Mouse (Mus musculus) heart, embryonic 14.5 days (tissue): Measurements from ENCODE around the gene Amn1. TPM values are rescaled to one million over a fixed set of nuclear protein-coding genes. Genes with fewer than 3 reads are reported as not detected.

Experiments
- ATAC-seq: fragments of 200-750 bp; cut with Nextera tagmentation; 2 replicates; pipeline ENCODE4 v1.8.0; 2017; ENCODE audit warnings: low read depth, moderate TSS enrichment; ENCODE audit not compliant: insufficient number of reproducible peaks, insufficient read depth, low FRiP score
- H3K27ac ChIP-seq, 2 experiments: fragments of 200-500 bp in 1 of 2; fragments of 300-500 bp in 1 of 2; sonication (generic) in 1 of 2; replicated peaks in 1 of 2; 2 replicates each; pipeline ENCODE4 v1.5.1; 2012 to 2014; ENCODE audit warnings: low read depth in 2 of 2, low read length in 2 of 2, control low read depth in 1 of 2, mild to moderate bottlenecking in 1 of 2, mixed read lengths in 1 of 2; ENCODE audit not compliant: control insufficient read depth in 1 of 2, insufficient read depth in 1 of 2
- H3K27me3 ChIP-seq: fragments of 300-500 bp; sonication (generic); 2 replicates; pipeline ENCODE4 v1.6.1; 2014; ENCODE audit warnings: mild to moderate bottlenecking, low read length, control low read depth; ENCODE audit not compliant: control insufficient read depth, insufficient read depth
- H3K36me3 ChIP-seq: fragments of 300-500 bp; sonication (generic); 2 replicates; pipeline ENCODE4 v1.6.1; 2014; ENCODE audit warnings: mild to moderate bottlenecking, control low read depth, low read length, mixed read lengths; ENCODE audit not compliant: control insufficient read depth, insufficient read depth
- H3K4me1 ChIP-seq, 2 experiments: fragments of 200-500 bp in 1 of 2; fragments of 300-500 bp in 1 of 2; sonication (generic) in 1 of 2; 2 replicates each; pipeline ENCODE4 v1.6.1; 2012 to 2014; ENCODE audit warnings: low read length in 2 of 2, control low read depth in 1 of 2, mixed read lengths in 1 of 2; ENCODE audit not compliant: control insufficient read depth in 2 of 2, insufficient read depth in 2 of 2
- H3K4me2 ChIP-seq: fragments of 300-500 bp; sonication (generic); 2 replicates; pipeline ENCODE4 v1.6.1; 2014; ENCODE audit warnings: mild to moderate bottlenecking, low read length
- H3K4me3 ChIP-seq, 2 experiments: fragments of 200-500 bp in 1 of 2; fragments of 300-500 bp in 1 of 2; sonication (generic) in 1 of 2; 2 replicates each; pipeline ENCODE4 v1.5.1; 2012 to 2014; ENCODE audit warnings: low read length in 2 of 2, mild to moderate bottlenecking in 2 of 2, control low read depth in 1 of 2, low read depth in 1 of 2, moderate library complexity in 1 of 2; ENCODE audit not compliant: control insufficient read depth in 1 of 2, insufficient read depth in 1 of 2
- H3K9ac ChIP-seq: fragments of 300-500 bp; sonication (generic); 2 replicates; pipeline ENCODE4 v1.6.1; 2014; ENCODE audit warnings: mild to moderate bottlenecking, low read length
- H3K9me3 ChIP-seq: fragments of 300-500 bp; sonication (generic); 2 replicates; pipeline ENCODE4 v1.6.1; 2016; ENCODE audit warnings: low read length, control low read depth; ENCODE audit not compliant: control insufficient read depth
- WGBS: fragments of 180-500 bp; shearing (Covaris S2); extraction: QIAGEN DNeasy Blood & Tissue Kit; methylation state at CpG from one replicate; pipeline ENCODE4 v1.1.7; 2014; 5-methylcytosine and 5-hydroxymethylcytosine counted together
- polyA plus RNA-seq: library from polyadenylated mRNA; unstranded; fragments of >200 nt; fragmentation: Nextera tagmentation; extraction: Ambion mirVana; gene quantifications from 2 replicates; pipeline ENCODE4 v1.2.1, GENCODE M21; 2014

Amn1 gene
- 25.9 and 27.2 TPM in 2 replicates for polyA plus RNA-seq

DNA sequence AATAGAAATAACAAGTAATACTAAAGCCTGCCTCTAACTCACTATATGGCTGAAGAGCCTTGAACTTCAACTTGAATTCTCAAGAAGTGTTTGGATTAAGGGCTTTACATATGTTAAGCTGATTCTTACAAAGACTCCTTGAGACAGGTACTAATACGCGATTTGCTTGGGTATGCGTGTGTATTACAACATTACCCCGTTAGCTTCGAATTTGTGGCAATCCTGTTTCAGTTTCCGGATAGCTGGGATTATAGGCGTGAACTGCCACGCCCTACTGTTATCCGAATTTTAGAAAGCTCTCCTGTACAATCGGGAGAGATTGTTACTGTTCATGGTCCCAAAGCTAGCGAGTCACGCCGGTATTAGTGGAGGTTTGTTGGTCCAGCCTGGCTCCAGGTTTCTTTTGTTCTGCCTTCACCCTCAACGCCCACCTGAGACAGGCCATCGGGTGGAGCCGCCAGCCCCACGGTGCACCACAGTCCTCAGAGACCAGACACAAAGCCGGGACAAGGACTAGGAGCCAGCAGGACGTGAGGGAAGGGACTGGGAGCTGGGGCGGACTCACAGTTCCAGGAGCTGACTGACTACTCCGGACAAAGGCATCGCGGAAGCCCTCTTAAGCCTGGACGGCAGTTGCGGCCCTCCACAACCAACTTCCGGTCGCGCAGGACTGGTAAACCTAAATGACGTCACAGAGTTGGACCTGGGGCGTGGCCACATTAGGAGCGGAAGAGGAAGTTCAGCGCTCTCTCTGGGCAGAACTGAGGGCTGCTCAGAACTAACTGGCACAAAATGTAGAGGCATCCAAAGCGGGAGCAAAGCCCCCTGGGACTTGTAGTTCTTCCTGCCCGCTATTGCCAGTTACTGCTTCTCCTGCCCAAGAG, at the start of gene Amn1:
Gene Amn1 (minus strand): TSS at position 672 of the 884 bp plus-strand sequence.
- peak; percentile 99 for ATAC-seq
- peak within 1 kb of the TSS; percentile 86 to 98 for H3K4me3 ChIP-seq
- peak within 1 kb of the TSS; percentile 97 for H3K9ac ChIP-seq
- peak within 1 kb of the TSS; percentile 76 for H3K4me2 ChIP-seq
- no peaks in the 10 kb centered on the region for H3K9me3 ChIP-seq
- H3K36me3 ChIP-seq: peaks cover 9% of the 10 kb centered on the region
- WGBS: under 1% methylated on average over 34 of the region's 34 CpGs
- H3K27ac ChIP-seq: peak within 1 kb of the TSS; percentile 95 to 98
- peaks cover 2 to 13% of the 10 kb centered on the region in 2 experiments; a peak in 3 of 4 replicates for H3K4me1 ChIP-seq
- no peaks in the 10 kb centered on the region for H3K27me3 ChIP-seq

DNA sequence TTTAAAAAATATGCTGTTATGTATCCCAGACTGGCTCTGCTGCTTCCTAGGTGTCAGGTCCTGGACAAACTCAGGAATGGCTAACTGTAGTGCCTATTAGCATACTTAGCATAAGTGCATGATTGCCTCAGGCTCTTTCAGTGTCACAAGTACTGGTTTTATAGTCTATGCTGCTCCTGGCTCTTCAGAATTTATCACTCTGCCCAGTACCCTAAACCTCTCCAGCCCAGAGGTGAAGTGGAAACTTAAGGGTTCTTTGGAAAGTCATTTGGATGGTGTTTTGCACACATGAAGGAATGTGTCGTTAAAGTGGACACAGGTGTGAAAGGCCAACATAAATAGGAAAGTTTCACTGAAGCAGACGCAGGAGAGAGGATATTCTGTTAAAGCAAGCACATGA, 48.3 kb upstream of the Amn1 start:
- no peak for ATAC-seq
- H3K9ac ChIP-seq: no peak overlapping the region

DNA sequence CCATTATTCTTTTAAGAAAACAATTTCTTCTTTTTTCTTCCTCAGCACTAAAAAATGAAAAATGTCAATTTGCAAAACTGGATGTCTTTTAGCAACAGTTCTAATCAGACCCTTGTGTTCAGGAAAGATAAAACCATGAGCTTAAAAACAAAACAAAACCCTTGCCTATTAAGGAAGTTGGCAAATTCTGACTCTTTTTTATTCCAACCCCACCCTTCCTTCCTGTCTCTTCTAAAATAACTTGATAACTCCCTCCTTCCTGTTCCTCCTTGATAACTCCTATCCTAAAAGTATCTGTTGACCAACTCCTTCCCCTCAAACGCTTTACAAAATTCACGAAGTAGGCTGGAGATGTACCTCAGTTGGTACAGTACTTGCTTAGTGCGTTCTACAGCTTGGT, 45.4 kb upstream of the Amn1 start:
- WGBS: 68% methylated on average over 3 of the region's 3 CpGs
- Histone ChIP-seq H3K4me2 (no peak overlapping the region), H3K9me3 (no peaks in the 10 kb centered on the region), H3K36me3 (no peaks in the 10 kb centered on the region), H3K4me1 (no peaks in the 10 kb centered on the region; a peak in 1 of 4 replicates), H3K4me3 (no peak overlapping the region), H3K9ac (no peak overlapping the region), H3K27me3 (no peaks in the 10 kb centered on the region), H3K27ac (no peak overlapping the region)
- no peak for ATAC-seq

More for the DNA sequence above, 48.3 kb upstream of the Amn1 start:
- H3K4me3 ChIP-seq: no peak overlapping the region
- no peaks in the 10 kb centered on the region for H3K27me3 ChIP-seq
- H3K27ac ChIP-seq: no peak overlapping the region
- WGBS: 72% methylated on average over 2 of the region's 2 CpGs
- H3K9me3 ChIP-seq: peaks cover 5% of the 10 kb centered on the region
- H3K4me1 ChIP-seq: no peaks in the 10 kb centered on the region; a peak in 1 of 4 replicates
- no peak overlapping the region for H3K4me2 ChIP-seq
- H3K36me3 ChIP-seq: no peaks in the 10 kb centered on the region

DNA sequence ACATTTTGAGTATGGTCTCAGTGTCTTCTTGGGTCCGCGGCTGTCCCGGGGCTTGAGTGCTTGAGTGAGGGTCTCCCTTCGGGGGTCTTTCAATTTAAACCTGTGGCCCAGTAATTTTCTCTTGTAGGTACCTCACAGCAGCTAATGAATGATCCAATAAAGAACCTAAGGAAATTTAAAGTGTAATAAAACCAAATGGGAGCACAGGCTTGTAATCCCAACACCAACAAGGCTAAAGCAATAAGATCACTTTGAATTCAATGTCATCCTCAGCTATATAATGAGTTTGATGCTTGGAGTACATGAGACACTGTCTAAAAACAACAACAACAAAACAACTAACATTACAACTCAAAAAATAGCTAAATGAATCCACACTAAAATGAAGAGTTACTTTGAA, 36.2 kb upstream of the Amn1 start:
- H3K4me2 ChIP-seq: no peak overlapping the region
- no peak overlapping the region for H3K27ac ChIP-seq
- no peaks in the 10 kb centered on the region for H3K4me1 ChIP-seq
- no peak overlapping the region for H3K4me3 ChIP-seq
- H3K9ac ChIP-seq: no peak overlapping the region
- ATAC-seq: no peak
- no peaks in the 10 kb centered on the region for H3K36me3 ChIP-seq
- no peaks in the 10 kb centered on the region for H3K9me3 ChIP-seq
- H3K27me3 ChIP-seq: no peaks in the 10 kb centered on the region
- whole genome bisulfite sequencing: 91% methylated on average over 4 of the region's 4 CpGs

DNA sequence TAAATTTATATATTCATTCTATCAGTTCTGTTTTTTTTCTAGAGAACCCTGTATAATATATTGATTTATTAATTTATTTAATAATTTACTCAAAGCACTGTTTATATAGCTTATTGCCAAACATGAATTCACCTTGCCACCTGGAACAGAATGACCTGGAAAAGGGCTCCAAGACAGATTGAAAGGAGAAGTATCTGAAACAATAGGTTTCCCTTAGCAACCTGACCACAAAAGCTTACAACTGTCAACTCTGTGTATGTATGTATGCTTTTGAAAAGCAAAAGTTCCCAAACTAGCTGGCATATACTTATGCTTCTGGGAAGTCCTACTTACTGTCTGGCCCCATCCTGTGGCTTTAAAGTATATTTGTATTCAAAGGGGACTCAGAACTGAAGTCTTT, 32.8 kb upstream of the Amn1 start:
- no peak for ATAC-seq
- Histone ChIP-seq H3K4me1 (no peaks in the 10 kb centered on the region), H3K9me3 (no peaks in the 10 kb centered on the region), H3K4me2 (no peak overlapping the region), H3K9ac (no peak overlapping the region), H3K36me3 (no peaks in the 10 kb centered on the region), H3K27me3 (no peaks in the 10 kb centered on the region), H3K27ac (no peak overlapping the region), H3K4me3 (no peak overlapping the region)

DNA sequence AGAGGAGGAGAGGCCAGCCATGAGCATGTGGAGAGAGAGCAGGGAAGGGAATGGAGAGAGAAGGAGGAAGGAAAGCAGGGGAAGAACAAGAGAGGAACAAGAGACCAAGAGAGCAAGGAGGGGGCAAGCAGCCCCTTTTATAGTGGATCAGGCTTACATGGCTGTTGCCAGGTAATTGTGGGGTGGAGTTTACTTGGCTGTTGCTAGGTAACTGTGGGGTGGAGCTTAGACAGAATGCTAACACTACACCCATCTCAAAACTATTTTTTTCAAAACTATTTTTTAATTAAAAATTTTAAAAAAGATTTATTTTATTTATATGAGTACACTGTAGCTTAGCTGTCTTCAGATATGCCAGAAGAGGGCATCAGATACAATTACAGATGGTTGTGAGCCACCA, 10.1 kb upstream of the Amn1 start:
- Histone ChIP-seq H3K4me1 (no peaks in the 10 kb centered on the region), H3K27me3 (no peaks in the 10 kb centered on the region), H3K27ac (no peak overlapping the region), H3K36me3 (no peaks in the 10 kb centered on the region), H3K4me3 (no peak overlapping the region), H3K4me2 (no peak overlapping the region), H3K9me3 (no peaks in the 10 kb centered on the region), H3K9ac (no peak overlapping the region)
- ATAC-seq: no peak

DNA sequence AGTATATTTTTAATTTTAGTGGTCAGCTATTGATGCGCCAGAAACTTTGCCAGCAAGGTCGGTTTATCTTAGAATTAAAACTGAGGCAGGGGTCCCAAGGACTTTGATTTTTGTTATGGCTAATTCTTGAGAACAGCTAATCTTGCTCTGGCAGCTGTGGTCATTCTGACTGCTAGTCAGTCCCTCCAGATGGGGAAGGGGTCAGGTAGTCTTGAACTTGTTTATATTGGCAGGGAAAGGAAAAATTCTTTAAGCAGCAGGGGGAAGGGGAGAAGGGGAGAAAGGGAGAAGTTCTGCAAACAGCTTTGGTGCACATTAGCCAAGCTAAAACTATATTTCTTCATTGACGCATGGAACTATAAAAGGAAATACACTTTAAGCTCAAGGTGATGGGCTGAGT, 8.6 kb upstream of the Amn1 start:
- Histone ChIP-seq H3K4me2 (no peak overlapping the region), H3K27ac (no peak overlapping the region), H3K9me3 (no peaks in the 10 kb centered on the region), H3K4me1 (no peaks in the 10 kb centered on the region), H3K9ac (no peak overlapping the region), H3K27me3 (no peaks in the 10 kb centered on the region), H3K4me3 (no peak overlapping the region), H3K36me3 (no peaks in the 10 kb centered on the region)
- no peak for ATAC-seq
- WGBS: 54% methylated on average over 3 of the region's 3 CpGs
